Mouse (Mus musculus): Measurements from ENCODE around the gene Cdk7. TPM values are rescaled to one million over a fixed set of nuclear protein-coding genes. Genes with fewer than 3 reads are reported as not detected.
A peak's percentile ranks its signal among the peaks of the same experiment; 100 is the strongest.

Cdk7 gene
- total and polyA plus RNA-seq, 3 experiments, result 29.4 to 56.9 (median 47.8) TPM

GRCm38 (mm10) chr13:100743346-100744035 is 12.8 kb upstream of the Cdk7 start:
- H3K79me2 ChIP-seq (replicated peaks; ENCODE audit: control insufficient read depth, extremely low read depth, insufficient read depth, poor library complexity, severe bottlenecking), result peaks cover 20% of the 10 kb centered on the region
- in situ Hi-C loops (cut with MboI; ENCODE audit: low pct_ligation_motif_present, low pct_unique_long_range_greater_than_20kb, low sequenced_read_pairs), result no loop called here
- no peaks in the 10 kb centered on the region for H3K27me3 ChIP-seq (replicated peaks)
- peaks cover 6 to 22% of the 10 kb centered on the region in 2 experiments for H3K4me1 ChIP-seq (ENCODE audit: control insufficient read depth in 1 of 2, insufficient read depth in 2 of 2)
- no peak for TF ChIP-seq RCOR1 (conservative IDR thresholded peaks at IDR 0.05; ENCODE audit: low read depth, low read length)
- TF ChIP-seq MAZ (IDR thresholded peaks at IDR 0.05; ENCODE audit: low read depth, low read length), result no peak
- TF ChIP-seq USF1 (IDR thresholded peaks at IDR 0.05; ENCODE audit: low read depth, low read length), result no peak
- TF ChIP-seq ELF1 (IDR thresholded peaks at IDR 0.05; ENCODE audit: low read depth, low read length), result no peak
- TF ChIP-seq NRF1 (IDR thresholded peaks at IDR 0.05; ENCODE audit: low read depth, low read length), result no peak
- TF ChIP-seq RAD21 (IDR thresholded peaks at IDR 0.05; ENCODE audit: low read depth, low read length), result no peak
- no peak for TF ChIP-seq CHD1 (IDR thresholded peaks at IDR 0.05; ENCODE audit: low read depth, low read length)
- TF ChIP-seq UBTF (IDR thresholded peaks at IDR 0.05; ENCODE audit: low read depth, low read length), result no peak
- TF ChIP-seq JUN (IDR thresholded peaks at IDR 0.05; ENCODE audit: insufficient read depth, low read depth, low read length), result no peak
- no peak for TF ChIP-seq MEF2A (IDR thresholded peaks at IDR 0.05; ENCODE audit: borderline replicate concordance, low read depth, low read length)
- TF ChIP-seq POLR2A (IDR thresholded peaks at IDR 0.05; ENCODE audit: low read depth, low read length), result no peak
- no peak for TF ChIP-seq ZC3H11A (IDR thresholded peaks at IDR 0.05; ENCODE audit: low read depth, low read length)
- no peak for TF ChIP-seq CHD2 (IDR thresholded peaks at IDR 0.05; ENCODE audit: low read length)
- no peak for TF ChIP-seq IRF4 (IDR thresholded peaks at IDR 0.05; ENCODE audit: low read depth, low read length)
- peak overlapping the region; percentile 81 to 96 (median 94) for H3K4me3 ChIP-seq (replicated peaks in 1 of 3; ENCODE audit: low read depth in 2 of 3, low read length in 2 of 3, poor library complexity in 1 of 3)
- peak overlapping the region; percentile 76; the same call in 1 of the 2 replicates for H3K4me2 ChIP-seq (ENCODE audit: insufficient read depth, low read depth, poor library complexity, severe bottlenecking)
- H3K27ac ChIP-seq (ENCODE audit: insufficient read depth, low read depth), result no peak overlapping the region
- peaks cover 4 to 20% of the 10 kb centered on the region in 2 experiments for H3K36me3 ChIP-seq (replicated peaks in 1 of 2; ENCODE audit: control insufficient read depth in 1 of 2, insufficient read depth in 1 of 2, low read length in 1 of 2)
- dilution Hi-C loops (cut with MboI; ENCODE audit: extremely low pct_ligation_motif_present, extremely low pct_unique_long_range_greater_than_20kb, low sequenced_read_pairs), result no loop called here
- H3K9ac ChIP-seq (ENCODE audit: insufficient read depth, low read depth), result peak overlapping the region; percentile 90
- DNase-seq (ENCODE audit: extremely low read depth), result no peak
- H3K9me3 ChIP-seq (replicated peaks; ENCODE audit: low read length), result no peaks in the 10 kb centered on the region

- Histone ChIP-seq H3K27ac (ENCODE audit: insufficient read depth, low read depth) (no peak overlapping the region), H3K36me3 (replicated peaks in 1 of 2; ENCODE audit: control insufficient read depth in 1 of 2, insufficient read depth in 1 of 2, low read length in 1 of 2) (peaks cover 7 to 25% of the 10 kb centered on the region in 2 experiments), H3K4me3 (replicated peaks in 1 of 3; ENCODE audit: low read depth in 2 of 3, low read length in 2 of 3, poor library complexity in 1 of 3) (no peak overlapping the region), H3K9me3 (replicated peaks; ENCODE audit: low read length) (no peaks in the 10 kb centered on the region), H3K4me1 (ENCODE audit: control insufficient read depth in 1 of 2, insufficient read depth in 2 of 2) (peaks cover 6 to 22% of the 10 kb centered on the region in 2 experiments), H3K27me3 (replicated peaks) (no peaks in the 10 kb centered on the region), H3K9ac (ENCODE audit: insufficient read depth, low read depth) (no peak overlapping the region), H3K4me2 (ENCODE audit: insufficient read depth, low read depth, poor library complexity, severe bottlenecking) (no peak overlapping the region), H3K79me2 (replicated peaks; ENCODE audit: control insufficient read depth, extremely low read depth, insufficient read depth, poor library complexity, severe bottlenecking) (peaks cover 20% of the 10 kb centered on the region)
- dilution Hi-C loops (cut with MboI; ENCODE audit: extremely low pct_ligation_motif_present, extremely low pct_unique_long_range_greater_than_20kb, low sequenced_read_pairs), result no loop called here
- DNase-seq (ENCODE audit: extremely low read depth), result no peak
- no peak for TF ChIP-seq E2F4 (IDR thresholded peaks at IDR 0.05; ENCODE audit: insufficient replicate concordance, low read depth, low read length)
- no peak for TF ChIP-seq GABPA (IDR thresholded peaks at IDR 0.05; ENCODE audit: insufficient replicate concordance, low read depth, low read length)
- TF ChIP-seq POLR2AphosphoS2 (IDR thresholded peaks at IDR 0.05; ENCODE audit: low read depth, low read length), result no peak
- no peak for TF ChIP-seq MXI1 (IDR thresholded peaks at IDR 0.05; ENCODE audit: low read depth, low read length)
- TF ChIP-seq JUN (IDR thresholded peaks at IDR 0.05; ENCODE audit: insufficient read depth, low read depth, low read length), result no peak
- TF ChIP-seq EP300 (IDR thresholded peaks at IDR 0.05; ENCODE audit: low read length), result no peak
- TF ChIP-seq UBTF (IDR thresholded peaks at IDR 0.05; ENCODE audit: low read depth, low read length), result no peak
- no peak for TF ChIP-seq CTCF (conservative IDR thresholded peaks at IDR 0.05 in 1 of 2, IDR thresholded peaks at IDR 0.05 in 1 of 2; ENCODE audit: low read depth in 2 of 2, low read length in 2 of 2)
- in situ Hi-C loops (cut with MboI; ENCODE audit: low pct_ligation_motif_present, low pct_unique_long_range_greater_than_20kb, low sequenced_read_pairs), result no loop called here
These were observed 12.1 kb upstream of the Cdk7 start for GRCm38 (mm10) chr13:100742831-100743230.

Measured in CH12.LX (cell line).